Mouse (Mus musculus): ENCODE results near the gene Cnga1.
"Not testable (repeated sequence)": the region's sequence is repeated elsewhere in the genome, so short reads cannot be mapped to it uniquely, and the experiment has no call there.

Cnga1 gene

GRCm38 (mm10) chr5:72640072-72640471, 4.0 kb downstream of the Cnga1 start:
- no peak for DNase-seq (ENCODE audit: low spot score)

GRCm38 (mm10) chr5:72636576-72636975, 7.5 kb downstream of the Cnga1 start:
- DNase-seq (ENCODE audit: low spot score) = no peak

- no peak for DNase-seq (ENCODE audit: low spot score)
Observed at GRCm38 (mm10) chr5:72636122-72636521, 8.0 kb downstream of the Cnga1 start.

- no peak for DNase-seq (ENCODE audit: low spot score)
Observed at GRCm38 (mm10) chr5:72634791-72635271, 9.2 kb downstream of the Cnga1 start.

GRCm38 (mm10) chr5:72630026-72630425, 14.0 kb downstream of the Cnga1 start:
- no peak for DNase-seq (ENCODE audit: low spot score)

GRCm38 (mm10) chr5:72621022-72621421, 23.1 kb downstream of the Cnga1 start:
- DNase-seq (ENCODE audit: low spot score) = no peak

GRCm38 (mm10) chr5:72617413-72617812, 26.7 kb downstream of the Cnga1 start:
- no peak for DNase-seq (ENCODE audit: low spot score)

- DNase-seq (ENCODE audit: low spot score) = no peak
Observed at GRCm38 (mm10) chr5:72603138-72603537, 40.9 kb downstream of the Cnga1 start.

- peak; percentile 77 for DNase-seq (ENCODE audit: low spot score)
Observed at GRCm38 (mm10) chr5:72601006-72601405, 43.1 kb downstream of the Cnga1 start.

GRCm38 (mm10) chr5:72587192-72587681, 56.8 kb downstream of the Cnga1 start, which contains the start of gene Gm5868:
TSS of gene Gm5868 (minus strand) at chr5:72587551.
- peak; percentile 50 for DNase-seq (ENCODE audit: low spot score)

- not testable (repeated sequence) for DNase-seq (ENCODE audit: low spot score)
Observed at GRCm38 (mm10) chr5:72586667-72587191, 57.3 kb downstream of the Cnga1 start.

- DNase-seq (ENCODE audit: low spot score) = not testable (repeated sequence)
Observed at GRCm38 (mm10) chr5:72586122-72586521, 58.0 kb downstream of the Cnga1 start.

GRCm38 (mm10) chr5:72580970-72581332, 63.1 kb downstream of the Cnga1 start, which contains the start of gene Zar1:
TSS of gene Zar1 (minus strand) at chr5:72581254.
- peak; percentile 23 for DNase-seq (ENCODE audit: low spot score)

GRCm38 (mm10) chr5:72580088-72580969, 63.7 kb downstream of the Cnga1 start:
- peak; percentile 23 for DNase-seq (ENCODE audit: low spot score)

GRCm38 (mm10) chr5:72579599-72579998, 64.5 kb downstream of the Cnga1 start:
- peak; percentile 42 for DNase-seq (ENCODE audit: low spot score)

- DNase-seq (ENCODE audit: low spot score) = no peak
Observed at GRCm38 (mm10) chr5:72565621-72566020, 78.5 kb downstream of the Cnga1 start.

- DNase-seq (ENCODE audit: low spot score) = not testable (repeated sequence)
Observed at GRCm38 (mm10) chr5:72563183-72563582, 80.9 kb downstream of the Cnga1 start.

- DNase-seq (ENCODE audit: low spot score) = no peak
Observed at GRCm38 (mm10) chr5:72560976-72561628, 83.0 kb downstream of the Cnga1 start.

GRCm38 (mm10) chr5:72559544-72560049, 84.5 kb downstream of the Cnga1 start, which contains the start of gene Nfxl1:
TSS of gene Nfxl1 (minus strand) at chr5:72559684.
- DNase-seq (ENCODE audit: low spot score) = peak; percentile 99

GRCm38 (mm10) chr5:72558716-72559526, 85.2 kb downstream of the Cnga1 start:
- DNase-seq (ENCODE audit: low spot score) = peak; percentile 49

GRCm38 (mm10) chr5:72556245-72556644, 87.8 kb downstream of the Cnga1 start:
- DNase-seq (ENCODE audit: low spot score) = no peak

Measured in embryo, embryonic 10.5 days (tissue).